Mouse (Mus musculus) adrenal gland, adult 18-20 months (tissue): ENCODE data around the gene Ano9. TPM values are rescaled to one million over a fixed set of nuclear protein-coding genes. Genes with fewer than 3 reads are reported as not detected.

ENCODE experiments used
- DNase-seq, 2 experiments: peaks; one replicate each; pipeline ENCODE4 v3.0.0; 2021 to 2022; ENCODE audit warnings: low spot score in 2 of 2
- total RNA-seq, 2 experiments: library from RNA; stranded (reverse); gene quantifications; 1 replicate in 1 of 2; 2 replicates in 1 of 2; pipeline ENCODE4 v1.2.3; 2021

Gene Ano9
- total RNA-seq, 2 experiments from 2014 or later: 0.20 to 0.32 TPM

DNA sequence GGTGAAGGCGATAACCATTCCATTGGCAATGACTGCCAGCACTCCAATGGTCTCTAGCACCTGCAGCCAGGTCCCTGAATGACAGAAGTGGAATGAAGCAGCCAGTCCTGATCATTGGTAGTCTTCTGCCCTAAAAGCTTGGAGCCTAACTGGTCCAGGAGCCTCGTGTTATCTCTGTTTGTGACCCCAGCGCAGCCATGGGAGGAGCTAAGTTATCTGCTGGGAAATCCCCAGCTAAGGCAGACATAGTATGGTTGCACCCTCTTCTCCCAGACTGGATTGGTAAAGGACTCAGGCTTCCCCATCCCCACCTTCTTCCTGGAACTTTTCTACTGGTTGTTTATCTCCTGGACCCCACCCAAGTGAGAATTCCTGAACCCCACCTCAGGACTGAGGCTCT lies 14.4 kb downstream of the Ano9 start:
- DNase-seq: no peak

DNA sequence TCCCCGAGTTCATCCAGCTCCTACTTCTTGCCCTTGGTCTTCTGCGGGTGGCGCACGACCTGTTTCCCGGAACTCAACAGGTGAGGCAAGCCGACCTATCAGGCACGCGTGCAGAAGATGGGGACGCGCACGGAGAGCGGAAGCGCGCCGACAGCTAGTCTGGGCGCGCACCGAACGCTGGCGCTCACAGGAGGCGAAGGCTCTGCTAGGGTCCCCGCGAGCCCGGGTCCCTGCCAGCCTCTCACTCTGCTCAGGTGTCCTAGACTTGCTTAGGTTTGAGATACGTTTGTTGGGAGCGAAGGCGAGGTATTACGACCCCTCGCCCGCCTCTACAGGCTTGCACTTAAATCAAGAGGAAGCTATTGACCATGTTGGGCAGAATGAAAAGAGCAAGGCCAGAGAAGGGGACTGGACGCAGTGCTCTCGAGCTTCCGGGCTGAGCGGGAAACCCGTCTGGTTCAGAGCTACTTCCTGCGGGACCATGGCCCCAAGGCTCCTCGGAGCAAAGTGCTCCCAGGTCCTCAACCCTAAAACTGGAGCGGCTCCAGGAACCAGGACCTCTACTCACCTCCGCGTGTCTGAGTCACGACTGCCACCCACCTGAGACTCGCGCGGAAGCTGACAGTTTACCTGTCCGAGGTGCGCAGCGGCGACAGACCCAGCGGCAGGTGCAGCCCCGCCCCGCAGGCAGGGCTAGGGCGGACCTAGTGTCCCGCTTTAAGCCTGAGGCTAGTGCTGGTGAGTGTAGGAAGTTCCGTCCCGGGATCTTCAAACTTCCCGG lies 17.5 kb downstream of the Ano9 start, which contains the start of gene Sigirr:
Gene Sigirr, minus strand, starts transcription at position 662 of the 781 bp plus-strand sequence.
- DNase-seq: no peak

DNA sequence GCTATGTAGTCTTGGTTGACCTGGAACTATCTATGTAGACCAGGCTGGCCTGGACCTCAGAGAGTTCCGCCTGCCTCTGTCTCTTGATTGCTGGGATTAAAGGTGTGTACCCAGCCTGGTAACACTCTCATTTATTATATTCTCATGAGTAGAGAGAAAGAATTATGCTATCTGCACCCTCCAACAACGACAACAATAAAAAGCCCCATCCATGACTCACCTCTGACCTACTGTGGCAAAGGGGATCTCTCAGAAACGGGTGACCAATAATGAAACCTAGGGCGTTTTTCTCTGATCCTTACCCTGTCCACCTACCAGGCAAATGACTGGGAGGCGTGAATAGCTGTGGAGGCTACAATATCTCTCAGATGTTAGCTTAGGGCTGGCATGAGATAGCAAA lies 20.4 kb downstream of the Ano9 start:
- DNase-seq: no peak

DNA sequence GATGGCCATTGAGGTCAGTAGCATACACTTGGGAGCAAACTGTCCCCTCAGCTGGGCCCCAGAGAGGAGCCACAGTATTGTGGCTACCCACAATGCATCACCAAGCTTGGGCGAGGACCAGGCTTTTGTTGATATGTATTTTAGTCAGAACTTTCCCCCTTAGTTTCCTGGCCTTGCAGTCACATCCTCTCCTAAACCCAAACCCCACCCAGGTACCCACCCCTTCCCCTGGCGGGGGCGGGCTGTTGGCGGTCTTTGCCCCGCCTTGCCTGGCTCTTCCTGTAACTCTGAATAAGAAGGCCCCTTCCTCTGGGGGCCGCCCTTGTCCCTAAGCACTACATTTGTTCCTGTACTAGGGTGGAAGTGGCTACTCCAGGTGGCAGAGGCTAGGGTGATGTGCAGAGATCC lies 21.0 kb downstream of the Ano9 start:
- DNase-seq: peak in 1 of 2 experiments; percentile 42

- no peak for DNase-seq
Measured at GRCm38 (mm10) chr7:141096021-141096420, 21.6 kb downstream of the Ano9 start.

DNA sequence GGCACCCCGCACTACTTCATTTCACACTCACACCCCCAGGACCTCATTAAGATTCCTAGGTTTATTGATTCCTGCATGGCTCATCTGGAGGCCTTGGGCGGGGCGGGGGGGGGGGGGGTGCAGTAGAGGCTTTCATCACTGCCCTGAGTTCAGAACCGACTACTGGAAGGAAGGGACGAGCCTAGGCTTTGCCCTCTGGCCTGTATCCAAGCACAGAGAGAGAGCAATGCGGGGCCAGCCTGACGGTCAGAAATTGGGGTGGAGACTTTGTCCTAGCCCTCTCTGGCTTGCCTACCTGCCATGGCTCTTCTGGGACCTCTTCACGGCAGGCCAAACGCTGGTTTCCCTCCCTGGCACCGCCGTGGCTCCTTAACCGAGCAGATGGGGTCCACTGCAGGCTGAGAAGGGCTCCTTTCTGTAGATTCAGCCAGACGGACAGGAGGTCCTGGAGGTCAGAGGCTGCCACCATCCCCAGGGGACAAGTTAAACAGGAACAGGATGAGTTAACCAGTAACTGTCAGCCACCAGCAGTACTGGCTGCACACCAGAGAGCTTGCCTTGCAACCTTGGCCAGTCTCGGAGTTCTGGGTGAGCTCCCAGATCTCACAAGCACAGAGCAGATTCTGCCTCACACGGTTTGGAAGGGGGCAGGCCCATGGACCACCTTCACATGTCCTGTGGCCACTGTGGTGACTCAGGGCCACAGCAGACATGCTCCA lies 23.0 kb downstream of the Ano9 start:
- no peak for DNase-seq

GRCm38 (mm10) chr7:141093950-141094349 lies 23.7 kb downstream of the Ano9 start:
- no peak for DNase-seq

GRCm38 (mm10) chr7:141092051-141092735 lies 25.4 kb downstream of the Ano9 start:
- peak; percentile 80 to 82 for DNase-seq

DNA sequence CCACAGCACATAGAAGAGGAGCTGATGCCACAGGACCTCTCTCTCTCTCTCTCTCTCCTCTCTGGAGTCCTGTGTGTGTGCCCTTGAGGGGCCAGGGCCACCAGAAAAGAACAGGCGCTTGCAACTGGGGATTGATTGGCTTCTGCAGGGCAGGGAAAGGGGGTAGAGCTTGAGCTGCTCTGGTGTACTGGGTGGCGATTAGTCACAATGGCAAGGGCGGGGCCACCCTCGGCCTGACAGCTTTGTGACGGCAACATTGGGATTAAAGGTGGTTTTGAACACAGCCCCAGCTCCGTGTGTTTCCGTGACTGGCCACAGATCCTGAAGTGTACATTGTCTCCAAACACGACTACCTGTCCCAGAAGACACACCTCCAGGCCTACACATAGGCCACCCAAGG lies 27.4 kb downstream of the Ano9 start:
- no peak for DNase-seq

DNA sequence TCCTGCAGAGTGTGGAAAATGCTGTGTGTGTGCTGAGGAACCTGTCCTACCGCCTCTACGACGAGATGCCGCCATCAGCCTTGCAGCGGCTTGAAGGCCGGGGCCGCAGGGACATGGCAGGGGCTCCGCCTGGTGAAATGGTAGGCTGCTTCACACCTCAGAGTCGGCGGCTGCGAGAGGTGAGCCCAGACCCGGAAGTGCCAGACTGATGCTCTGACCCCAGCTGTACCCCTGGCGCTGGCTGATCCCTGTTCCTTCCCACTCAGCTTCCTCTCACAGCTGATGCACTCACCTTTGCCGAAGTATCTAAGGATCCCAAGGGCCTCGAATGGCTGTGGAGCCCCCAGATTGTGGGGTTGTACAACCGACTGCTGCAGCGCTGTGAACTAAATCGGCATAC lies 29.1 kb downstream of the Ano9 start:
- no peak for DNase-seq

- no peak for DNase-seq
Measured at GRCm38 (mm10) chr7:141087894-141088293, 29.7 kb downstream of the Ano9 start.

DNA sequence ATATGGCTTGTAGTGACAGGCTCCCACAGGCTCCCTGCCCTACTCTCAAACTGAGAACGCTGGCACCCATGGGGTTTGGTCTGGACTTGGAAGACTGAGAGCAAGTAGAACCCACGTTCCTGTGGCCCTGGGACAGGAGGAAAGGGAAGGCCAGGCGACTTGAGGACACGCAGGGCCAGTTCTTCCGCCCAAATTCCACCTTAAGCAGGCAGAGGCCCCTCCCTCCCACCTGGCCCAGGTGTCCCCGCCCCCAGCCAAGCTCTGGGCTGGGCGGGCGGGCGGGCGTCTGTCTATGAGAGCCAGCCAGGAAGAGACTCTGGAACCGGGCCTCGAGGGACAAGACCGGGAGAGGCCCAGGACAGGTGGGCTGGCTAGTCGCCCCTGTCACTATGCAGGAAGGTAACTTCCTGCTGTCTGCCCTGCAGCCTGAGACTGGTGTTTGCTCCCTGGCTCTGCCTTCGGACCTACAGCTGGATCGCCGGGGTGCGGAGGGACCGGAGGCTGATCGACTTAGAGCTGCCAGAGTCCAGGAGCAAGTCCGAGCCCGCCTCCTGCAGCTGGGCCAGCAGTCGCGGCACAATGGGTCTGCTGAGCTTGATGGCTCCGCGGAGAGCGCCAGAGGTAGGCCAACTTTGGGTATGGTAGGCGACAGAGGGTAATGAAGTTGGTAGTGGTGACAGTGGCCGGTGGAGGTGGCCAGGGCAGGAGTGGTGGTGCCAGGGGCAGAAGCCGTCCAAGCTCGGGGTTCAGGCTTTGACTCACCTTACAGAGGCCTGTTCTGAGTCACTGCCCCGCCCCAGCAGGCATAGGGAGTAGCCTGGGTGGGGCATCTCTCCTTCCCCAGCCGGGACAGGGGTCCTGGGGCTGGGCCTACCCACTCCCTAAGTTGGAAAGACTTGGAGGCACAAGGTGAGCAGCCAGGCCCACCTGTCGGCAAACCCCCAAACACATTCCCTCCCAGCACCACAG lies 37.8 kb downstream of the Ano9 start:
- DNase-seq: no peak

DNA sequence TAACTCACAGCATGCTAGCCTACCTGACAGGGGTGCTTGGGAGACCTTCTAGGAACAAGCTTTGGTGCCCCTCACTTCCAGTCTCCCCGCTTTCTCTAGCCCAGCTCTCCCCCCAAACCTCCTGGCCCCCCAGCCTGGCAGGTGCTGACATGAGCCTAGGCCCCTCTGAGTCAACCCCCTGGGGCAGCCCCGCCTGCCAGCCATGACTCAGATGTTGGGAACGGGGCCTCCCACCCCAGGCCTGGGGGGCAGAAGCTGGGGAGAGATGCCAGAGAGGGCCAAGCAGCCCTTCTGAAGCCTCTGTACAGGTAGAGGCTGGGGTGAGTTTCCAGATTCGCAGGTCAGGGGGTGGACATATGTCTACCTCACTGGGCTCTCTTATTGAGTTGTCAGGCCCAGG lies 38.7 kb downstream of the Ano9 start:
- no peak for DNase-seq

DNA sequence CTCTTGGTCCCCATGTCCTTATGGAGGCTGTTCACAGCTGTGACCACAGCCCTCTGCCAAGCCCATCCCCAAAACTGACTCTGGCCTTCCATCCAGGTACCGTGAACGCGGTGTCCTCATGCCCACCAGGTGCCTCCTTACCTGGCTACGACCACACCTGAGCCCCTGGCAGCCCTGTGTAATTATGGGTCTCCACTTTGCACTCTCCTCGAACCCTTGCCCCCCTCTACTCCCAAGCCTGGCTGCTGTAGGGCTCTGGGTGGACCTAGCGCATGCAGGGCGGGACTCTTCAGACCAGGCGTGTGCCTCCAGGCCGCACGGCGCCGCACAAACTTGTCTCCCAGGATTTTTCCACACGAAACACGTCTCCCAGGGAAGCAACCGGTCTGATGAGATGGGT lies 39.8 kb downstream of the Ano9 start, which contains the start of gene Pkp3:
Gene Pkp3, plus strand, starts transcription at position 378 of the 400 bp plus-strand sequence.
- no peak for DNase-seq

GRCm38 (mm10) chr7:141073782-141074181 lies 43.8 kb downstream of the Ano9 start:
- no peak for DNase-seq

DNA sequence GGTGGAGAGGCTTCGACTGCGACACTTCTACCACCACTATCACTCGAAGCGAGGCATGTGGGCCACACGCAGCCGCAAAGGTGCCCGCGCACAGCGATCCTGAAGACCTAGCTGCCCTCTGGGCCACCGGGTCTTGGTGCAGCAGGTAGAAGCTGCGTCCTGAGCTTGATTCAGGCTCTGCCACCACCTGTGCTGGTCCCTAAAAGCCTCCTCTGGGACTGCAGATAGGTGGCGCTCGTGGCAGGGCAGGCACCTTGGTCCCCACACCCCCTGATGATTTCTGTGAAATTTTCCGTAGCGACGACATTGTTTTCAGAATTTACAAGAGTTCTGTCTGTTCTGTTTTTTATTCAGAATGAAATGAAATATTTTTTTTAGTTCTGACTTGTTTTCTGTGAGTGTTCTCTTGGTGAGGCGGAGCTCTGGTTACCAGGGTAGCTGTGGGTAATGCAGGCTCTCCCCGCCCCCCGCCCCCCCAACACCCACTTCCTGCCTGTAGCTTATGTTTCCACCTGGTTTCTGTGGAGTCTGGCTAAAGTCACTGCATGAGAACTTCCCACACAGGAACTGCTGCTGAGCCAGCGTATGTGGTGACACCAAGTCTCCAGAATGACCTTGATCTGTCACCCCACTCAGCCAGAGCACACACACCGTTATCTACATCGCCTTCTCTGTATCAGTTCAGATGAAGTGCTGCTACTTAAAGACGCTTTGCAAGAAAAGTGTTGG lies 45.4 kb downstream of the Ano9 start:
- DNase-seq: no peak

GRCm38 (mm10) chr7:141070058-141070862 lies 47.3 kb downstream of the Ano9 start:
- peak; percentile 67 to 77 for DNase-seq

- no peak for DNase-seq
Measured at GRCm38 (mm10) chr7:141068351-141068750, 49.3 kb downstream of the Ano9 start.

DNA sequence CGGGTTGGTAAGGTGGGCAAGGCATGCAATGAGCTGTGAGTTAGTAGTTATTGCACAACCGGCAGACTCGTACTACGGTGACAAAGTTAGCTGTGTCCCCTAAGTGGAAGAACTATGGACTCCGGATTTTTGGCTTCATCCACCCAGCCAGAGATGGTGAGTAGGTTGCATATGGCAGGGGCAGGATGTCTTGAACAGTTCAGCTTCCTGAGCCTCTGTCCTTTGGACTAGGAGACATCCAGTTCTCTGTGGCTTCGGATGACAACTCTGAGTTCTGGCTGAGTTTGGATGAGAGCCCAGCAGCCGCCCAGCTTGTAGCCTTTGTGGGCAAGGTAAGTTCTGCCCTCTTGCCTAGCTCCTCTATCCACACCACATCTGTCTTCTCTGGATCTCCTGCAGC lies 53.0 kb downstream of the Ano9 start:
- DNase-seq: no peak
